Mouse (Mus musculus) limb, embryonic 12.5 days (tissue): ENCODE data around the gene Unkl. TPM values are rescaled to one million over a fixed set of nuclear protein-coding genes. Genes with fewer than 3 reads are reported as not detected.

Experiments
- ATAC-seq: fragments of 200-750 bp; cut with Nextera tagmentation; 2 replicates; pipeline ENCODE4 v1.8.0; 2017; ENCODE audit warnings: low read depth, moderate TSS enrichment; ENCODE audit not compliant: insufficient number of reproducible peaks, insufficient read depth, low FRiP score, low TSS enrichment
- H3K27ac ChIP-seq: fragments of 300-500 bp; sonication (generic); 2 replicates; pipeline ENCODE4 v1.5.1; 2016; ENCODE audit warnings: mild to moderate bottlenecking, moderate library complexity
- H3K27me3 ChIP-seq: fragments of 300-500 bp; sonication (generic); 2 replicates; pipeline ENCODE4 v1.6.1; 2016; ENCODE audit warnings: mild to moderate bottlenecking, moderate library complexity
- H3K36me3 ChIP-seq: fragments of 300-500 bp; sonication (generic); 2 replicates; pipeline ENCODE4 v1.6.1; 2016; ENCODE audit warnings: mild to moderate bottlenecking, moderate library complexity
- H3K4me1 ChIP-seq: fragments of 300-500 bp; sonication (generic); replicated peaks from 2 replicates; pipeline ENCODE4 v1.6.1; 2016
- H3K4me2 ChIP-seq: fragments of 300-500 bp; sonication (generic); 2 replicates; pipeline ENCODE4 v1.6.1; 2016; ENCODE audit warnings: mild to moderate bottlenecking, moderate library complexity
- H3K4me3 ChIP-seq: fragments of 300-500 bp; sonication (generic); replicated peaks from 2 replicates; pipeline ENCODE4 v1.5.1; 2016; ENCODE audit warnings: mild to moderate bottlenecking
- H3K9ac ChIP-seq: fragments of 300-500 bp; sonication (generic); replicated peaks from 2 replicates; pipeline ENCODE4 v1.6.1; 2016; ENCODE audit warnings: mild to moderate bottlenecking, moderate library complexity
- H3K9me3 ChIP-seq: fragments of 300-500 bp; sonication (generic); 2 replicates; pipeline ENCODE4 v1.6.1; 2016; ENCODE audit warnings: mild to moderate bottlenecking, moderate library complexity
- WGBS: fragments of 180-500 bp; shearing (Covaris S2); methylation state at CpG from one replicate; pipeline ENCODE4 v1.1.7; 2016; 5-methylcytosine and 5-hydroxymethylcytosine counted together
- polyA plus RNA-seq: library from polyadenylated mRNA; unstranded; fragments of >200 nt; fragmentation: Nextera tagmentation; extraction: Ambion mirVana; gene quantifications from 2 replicates; pipeline ENCODE4 v1.2.1, GENCODE M21; 2016

Unkl gene
- polyA plus RNA-seq = 10.3 and 10.5 TPM in 2 replicates

DNA sequence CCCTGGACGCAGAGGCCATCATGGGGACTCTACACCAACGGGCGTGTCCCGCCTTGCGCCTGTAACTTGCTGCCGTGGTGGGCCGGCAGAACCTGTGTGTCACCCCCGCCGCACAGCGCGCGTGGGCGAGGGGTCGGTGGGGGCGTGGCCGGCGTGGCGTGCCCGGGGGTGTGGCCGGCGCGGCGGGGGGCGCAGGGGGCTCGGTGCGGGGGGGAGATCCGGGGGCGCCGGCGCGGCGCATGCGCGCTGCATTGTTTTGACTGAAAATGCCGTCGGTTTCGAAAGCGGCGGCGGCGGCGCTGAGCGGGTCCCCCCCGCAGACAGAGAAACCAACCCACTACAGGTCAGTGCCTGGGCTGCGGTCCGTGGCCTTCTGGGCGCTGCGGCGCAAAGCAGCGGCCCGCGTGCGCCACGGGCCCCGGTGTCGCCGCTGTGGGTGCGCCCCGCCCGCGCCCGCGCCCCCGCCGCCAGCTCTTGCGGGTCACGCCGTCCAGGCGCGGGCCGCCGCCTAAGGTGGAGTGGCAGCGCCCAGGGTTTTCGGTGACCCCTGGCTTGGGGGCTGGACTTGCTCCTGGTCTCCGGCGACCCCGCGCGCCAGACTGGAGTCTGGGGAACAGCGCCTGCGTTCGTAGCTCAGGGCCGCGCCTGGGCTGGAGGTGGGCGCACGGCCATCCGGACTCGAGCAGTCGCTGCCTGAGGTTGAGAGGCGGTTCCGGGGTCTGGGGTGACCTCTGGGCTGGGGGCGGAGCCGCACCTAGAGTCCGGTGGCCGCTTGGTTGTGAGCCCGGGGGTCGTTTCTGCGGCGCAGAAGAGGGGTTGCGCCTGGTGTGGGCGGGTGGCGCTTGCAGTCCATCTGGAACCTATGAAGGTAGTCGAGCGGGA lies at the start of gene Unkl:
Gene Unkl (plus strand): TSS at position 248 of the 882 bp plus-strand sequence.
- under 1% methylated on average over 71 of the region's 104 CpGs for WGBS
- no peaks in the 10 kb centered on the region for H3K27me3 ChIP-seq
- peaks cover 27% of the 10 kb centered on the region for H3K4me1 ChIP-seq

DNA sequence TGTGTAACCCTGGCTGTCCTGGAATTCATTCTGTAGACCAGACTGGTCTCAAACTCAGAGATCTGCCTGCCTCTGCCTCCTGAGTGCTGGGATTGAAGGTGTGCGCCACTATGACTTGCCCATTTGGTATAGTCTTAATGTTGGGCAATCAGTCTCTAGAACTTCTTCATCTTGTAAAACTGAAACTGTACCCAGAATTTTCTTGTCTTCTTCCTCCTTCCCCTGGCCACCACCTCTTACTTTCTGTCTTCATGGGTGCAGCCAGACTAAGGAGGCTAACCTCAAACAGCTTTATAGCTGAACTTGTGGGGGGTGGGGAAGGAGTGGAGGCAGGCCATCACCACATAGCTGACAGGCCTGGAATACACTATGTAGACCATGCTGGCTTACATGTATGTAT lies 49.4 kb upstream of the Unkl start:
- 92% methylated on average over 1 of the region's 1 CpGs for WGBS
- peaks cover 10% of the 10 kb centered on the region for H3K4me1 ChIP-seq
- no peak overlapping the region for H3K4me2 ChIP-seq
- H3K4me3 ChIP-seq = no peak overlapping the region
- no peaks in the 10 kb centered on the region for H3K27me3 ChIP-seq
- ATAC-seq = no peak
- H3K27ac ChIP-seq = no peak overlapping the region
- no peak overlapping the region for H3K9ac ChIP-seq
- peaks cover 14% of the 10 kb centered on the region for H3K36me3 ChIP-seq
- no peaks in the 10 kb centered on the region for H3K9me3 ChIP-seq

More for the DNA sequence above, at the start of gene Unkl:
- H3K4me3 ChIP-seq = peak within 1 kb of the TSS; percentile 99
- H3K27ac ChIP-seq = peak within 1 kb of the TSS; percentile 84
- ATAC-seq = peak; percentile 35; the same call in 1 of the 2 replicates
- H3K9me3 ChIP-seq = no peaks in the 10 kb centered on the region
- H3K9ac ChIP-seq = peak within 1 kb of the TSS; percentile 91
- peaks cover 30% of the 10 kb centered on the region for H3K36me3 ChIP-seq
- H3K4me2 ChIP-seq = peak within 1 kb of the TSS; percentile 90

DNA sequence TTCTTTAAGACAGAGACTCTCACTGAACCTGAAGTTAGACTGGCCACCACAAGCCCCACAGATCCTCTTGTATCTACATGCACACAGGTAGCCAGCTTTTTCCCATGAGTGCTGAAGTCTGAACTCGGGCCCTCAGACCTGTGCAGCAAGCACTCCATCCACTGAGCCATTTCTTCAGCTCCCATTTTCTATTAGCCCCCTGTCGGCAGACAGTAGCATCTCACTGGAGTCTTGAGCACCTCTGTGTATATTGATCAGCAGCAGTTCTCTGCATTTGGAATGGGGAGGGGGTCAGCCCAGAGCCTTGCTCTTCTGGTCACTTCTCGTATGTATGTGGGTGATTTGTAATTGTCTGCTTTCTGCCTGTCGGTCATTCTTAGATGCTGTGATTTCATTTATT lies 48.2 kb upstream of the Unkl start:
- WGBS = 72% methylated on average over 4 of the region's 4 CpGs
- H3K36me3 ChIP-seq = peaks cover 26% of the 10 kb centered on the region
- no peak overlapping the region for H3K4me3 ChIP-seq
- no peak overlapping the region for H3K27ac ChIP-seq
- H3K27me3 ChIP-seq = no peaks in the 10 kb centered on the region
- H3K4me1 ChIP-seq = no peaks in the 10 kb centered on the region
- no peak overlapping the region for H3K4me2 ChIP-seq
- no peak for ATAC-seq
- H3K9ac ChIP-seq = no peak overlapping the region
- no peaks in the 10 kb centered on the region for H3K9me3 ChIP-seq

DNA sequence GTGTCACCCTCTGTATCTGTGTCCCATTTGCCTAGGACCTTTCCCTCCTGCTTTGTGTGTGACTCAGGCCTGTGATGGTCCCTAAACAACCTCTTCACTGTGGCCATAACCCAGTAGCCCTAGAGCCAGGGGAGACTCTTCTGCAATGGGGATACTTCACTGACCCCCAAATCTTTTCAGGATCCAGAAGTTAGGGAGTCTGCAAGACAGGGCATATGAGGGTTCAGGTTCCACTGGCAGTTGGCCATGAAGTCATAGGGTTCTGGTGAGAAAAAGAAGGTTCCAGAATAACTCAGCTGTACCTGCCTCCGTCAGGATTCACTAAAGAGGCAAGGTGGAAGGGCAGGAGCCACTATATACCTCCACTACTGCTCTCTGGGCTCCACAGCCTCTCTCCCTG lies 26.0 kb upstream of the Unkl start, which contains the start of gene Ccdc154:
Gene Ccdc154 (plus strand): TSS at position 301 of the 400 bp plus-strand sequence.
- ATAC-seq = no peak
- peak within 1 kb of the TSS; percentile 23; the same call in 1 of the 2 replicates for H3K9ac ChIP-seq

DNA sequence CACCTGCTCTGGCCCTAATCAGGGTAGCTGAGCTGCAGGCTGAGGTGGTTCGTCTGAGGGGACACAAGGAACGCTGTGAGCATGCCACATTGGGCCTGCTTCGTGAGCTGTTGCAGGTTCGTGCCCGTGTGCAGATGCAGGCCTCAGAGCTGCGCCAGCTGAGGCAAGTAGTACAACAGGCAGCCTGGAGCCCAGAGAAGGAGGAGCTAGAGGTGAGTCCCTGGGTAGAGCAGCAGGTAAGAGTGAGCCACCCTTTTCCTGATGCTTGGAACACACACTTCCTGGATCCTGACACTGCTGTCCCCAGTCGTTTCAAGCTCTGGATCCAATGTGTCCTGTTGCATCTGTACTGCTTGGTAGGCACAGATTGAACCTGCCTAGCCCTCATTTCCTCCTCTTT lies 24.8 kb upstream of the Unkl start:
- no peaks in the 10 kb centered on the region for H3K9me3 ChIP-seq
- no peak overlapping the region for H3K4me3 ChIP-seq
- H3K36me3 ChIP-seq = peaks cover 30% of the 10 kb centered on the region
- no peak overlapping the region for H3K4me2 ChIP-seq
- H3K27ac ChIP-seq = no peak overlapping the region
- WGBS = 72% methylated on average over 7 of the region's 7 CpGs
- 0 out of 2 replicates have a peak overlapping the region, but pooled peaks have one; percentile 8 for H3K9ac ChIP-seq
- H3K4me1 ChIP-seq = no peaks in the 10 kb centered on the region
- H3K27me3 ChIP-seq = no peaks in the 10 kb centered on the region
- no peak for ATAC-seq

More for the DNA sequence above, 26.0 kb upstream of the Unkl start, which contains the start of gene Ccdc154:
- Histone ChIP-seq H3K27ac (no peak within 1 kb of the TSS), H3K4me1 (no peaks in the 10 kb centered on the region), H3K27me3 (no peaks in the 10 kb centered on the region), H3K4me3 (no peak within 1 kb of the TSS), H3K4me2 (no peak within 1 kb of the TSS), H3K36me3 (peaks cover 40% of the 10 kb centered on the region), H3K9me3 (no peaks in the 10 kb centered on the region)
- 88% methylated on average over 1 of the region's 1 CpGs for WGBS

DNA sequence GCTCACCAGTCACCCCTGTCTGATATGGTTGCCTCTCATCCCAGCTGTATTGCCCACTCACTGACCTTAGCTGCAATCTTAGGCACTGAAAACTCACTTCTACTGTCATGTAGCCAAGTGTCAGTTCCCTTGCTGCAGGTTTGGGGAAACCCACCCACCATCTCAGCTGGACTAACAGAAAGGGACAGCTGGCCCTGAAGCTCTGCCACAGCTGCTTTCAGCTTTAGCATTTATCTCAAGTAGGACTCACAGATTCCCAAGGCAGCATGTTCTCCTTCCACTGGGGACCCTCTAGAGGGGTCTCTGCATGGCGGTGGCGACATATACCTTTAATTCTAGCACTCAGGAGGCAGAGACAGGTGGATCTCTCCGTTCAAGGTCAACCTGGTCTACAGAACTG lies 23.4 kb upstream of the Unkl start:
- Histone ChIP-seq H3K9ac (no peak overlapping the region), H3K36me3 (peaks cover 21% of the 10 kb centered on the region), H3K4me3 (no peak overlapping the region), H3K27me3 (no peaks in the 10 kb centered on the region), H3K4me1 (no peaks in the 10 kb centered on the region), H3K4me2 (no peak overlapping the region), H3K27ac (no peak overlapping the region), H3K9me3 (no peaks in the 10 kb centered on the region)
- no peak for ATAC-seq
- 78% methylated on average over 3 of the region's 3 CpGs for WGBS

DNA sequence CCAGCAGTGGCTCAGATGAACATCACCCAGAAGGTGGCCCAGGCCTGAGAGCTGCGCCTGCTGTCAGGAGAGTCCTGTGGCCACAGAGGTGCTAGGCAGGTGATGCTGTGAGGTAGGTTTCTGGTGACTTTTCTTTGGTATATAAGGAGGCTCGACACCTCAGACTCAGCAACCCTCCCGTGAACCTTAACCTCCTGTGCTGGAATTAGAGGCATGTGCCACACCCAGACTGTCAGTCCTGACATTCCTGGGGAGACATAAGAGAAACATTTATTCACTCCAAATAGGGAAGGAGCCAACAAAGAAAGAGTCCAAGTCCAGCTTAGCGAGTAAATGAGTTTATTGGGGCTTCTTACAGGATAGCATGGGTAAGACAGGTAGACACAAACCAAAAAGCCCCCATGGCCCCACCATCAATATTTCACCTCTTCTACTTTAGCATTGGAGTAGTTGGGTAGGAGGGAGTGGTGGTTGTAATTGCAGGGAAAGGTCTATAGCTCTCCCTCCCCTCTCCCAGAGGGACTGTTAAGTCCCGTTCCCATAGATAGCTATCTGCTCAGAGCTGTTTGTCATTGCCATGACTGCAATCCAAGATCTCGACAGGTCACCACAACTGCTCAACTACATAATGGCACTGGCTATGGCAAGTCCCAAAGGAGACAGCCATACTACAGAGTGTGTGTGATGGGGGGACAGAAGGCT lies 22.1 kb upstream of the Unkl start:
- H3K27ac ChIP-seq = no peak overlapping the region
- H3K4me3 ChIP-seq = no peak overlapping the region
- WGBS = 42% methylated on average over 6 of the region's 6 CpGs
- no peak overlapping the region for H3K9ac ChIP-seq
- no peaks in the 10 kb centered on the region for H3K4me1 ChIP-seq
- no peaks in the 10 kb centered on the region for H3K9me3 ChIP-seq
- peaks cover 7% of the 10 kb centered on the region for H3K36me3 ChIP-seq
- H3K4me2 ChIP-seq = no peak overlapping the region
- no peaks in the 10 kb centered on the region for H3K27me3 ChIP-seq
- no peak for ATAC-seq

DNA sequence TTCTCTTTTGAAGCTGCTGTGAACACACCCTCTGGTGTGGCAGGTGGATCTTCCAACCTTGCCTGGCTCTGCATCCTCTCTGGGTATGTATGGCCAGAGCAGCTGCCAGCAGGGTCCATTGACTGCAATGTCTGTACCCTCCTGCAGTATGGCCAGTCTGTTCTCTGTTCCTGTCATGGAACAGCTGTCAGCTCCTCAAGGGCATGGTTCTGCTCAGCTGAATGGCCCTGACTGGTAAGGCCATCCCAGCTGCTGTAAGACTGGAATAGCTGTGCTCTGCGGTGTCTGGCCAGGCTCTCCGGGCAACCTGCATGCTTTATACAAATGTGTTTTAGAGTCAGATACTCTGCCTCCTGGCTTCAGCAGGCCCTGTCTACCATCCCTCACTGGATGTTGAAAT lies 18.5 kb upstream of the Unkl start:
- Histone ChIP-seq H3K4me1 (no peaks in the 10 kb centered on the region), H3K4me2 (no peak overlapping the region), H3K27ac (no peak overlapping the region), H3K27me3 (no peaks in the 10 kb centered on the region), H3K4me3 (no peak overlapping the region), H3K9me3 (no peaks in the 10 kb centered on the region), H3K36me3 (no peaks in the 10 kb centered on the region), H3K9ac (no peak overlapping the region)
- no peak for ATAC-seq
- 89% methylated on average over 2 of the region's 2 CpGs for WGBS

DNA sequence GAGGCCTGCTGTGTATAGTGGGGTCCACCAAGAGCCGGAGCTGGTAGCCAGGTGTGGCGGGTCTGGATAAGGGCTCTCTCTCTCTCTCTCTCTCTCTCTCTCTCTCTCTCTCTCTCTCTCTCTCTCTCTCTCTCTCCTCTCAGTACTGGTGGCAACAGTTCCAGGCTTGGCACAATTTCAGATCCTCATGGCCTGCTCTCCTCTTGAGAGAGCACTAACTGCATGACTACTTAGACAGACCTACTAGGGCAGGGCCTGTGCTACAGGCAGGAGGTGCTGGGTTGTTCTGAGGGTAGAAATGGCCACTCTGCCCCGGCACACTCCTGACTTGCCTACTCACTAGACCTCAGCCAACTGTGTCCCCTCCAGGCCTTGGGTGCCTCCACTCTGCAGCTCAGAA lies 15.6 kb upstream of the Unkl start:
- H3K36me3 ChIP-seq = no peaks in the 10 kb centered on the region
- no peak overlapping the region for H3K27ac ChIP-seq
- no peak for ATAC-seq
- WGBS = 89% methylated on average over 3 of the region's 3 CpGs
- no peaks in the 10 kb centered on the region for H3K4me1 ChIP-seq
- no peak overlapping the region for H3K4me2 ChIP-seq
- H3K9ac ChIP-seq = no peak overlapping the region
- no peak overlapping the region for H3K4me3 ChIP-seq
- peaks cover 12% of the 10 kb centered on the region; the same call in 1 of the 2 replicates for H3K27me3 ChIP-seq
- H3K9me3 ChIP-seq = no peaks in the 10 kb centered on the region

DNA sequence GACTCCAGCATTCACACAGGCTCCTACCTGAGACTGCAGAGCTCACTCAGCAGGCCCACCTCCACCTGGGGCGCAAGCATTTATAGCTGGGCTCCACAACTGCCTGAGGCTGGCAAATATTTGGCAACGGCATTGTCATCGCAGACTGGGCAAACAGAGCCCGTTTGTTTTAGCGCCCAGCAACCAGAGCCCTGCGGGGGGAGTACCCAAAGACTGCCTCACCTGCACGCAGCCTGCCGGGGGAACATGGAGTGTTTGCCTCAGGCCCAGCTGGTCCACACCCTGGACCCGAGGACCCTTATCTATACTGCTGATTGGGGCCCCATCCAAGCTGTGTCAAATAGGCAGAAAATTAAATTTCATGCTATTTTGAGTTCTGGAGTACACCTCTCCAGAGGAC lies 12.8 kb upstream of the Unkl start, which contains the start of gene Gm38655:
Gene Gm38655 (minus strand): TSS at position 61 of the 400 bp plus-strand sequence.
- H3K27me3 ChIP-seq = peaks cover 14% of the 10 kb centered on the region
- no peaks in the 10 kb centered on the region for H3K4me1 ChIP-seq
- no peaks in the 10 kb centered on the region for H3K9me3 ChIP-seq
- H3K36me3 ChIP-seq = no peaks in the 10 kb centered on the region
- H3K27ac ChIP-seq = no peak within 1 kb of the TSS
- H3K4me2 ChIP-seq = no peak within 1 kb of the TSS
- ATAC-seq = no peak
- H3K4me3 ChIP-seq = no peak within 1 kb of the TSS
- H3K9ac ChIP-seq = no peak within 1 kb of the TSS
- WGBS = 70% methylated on average over 9 of the region's 9 CpGs

DNA sequence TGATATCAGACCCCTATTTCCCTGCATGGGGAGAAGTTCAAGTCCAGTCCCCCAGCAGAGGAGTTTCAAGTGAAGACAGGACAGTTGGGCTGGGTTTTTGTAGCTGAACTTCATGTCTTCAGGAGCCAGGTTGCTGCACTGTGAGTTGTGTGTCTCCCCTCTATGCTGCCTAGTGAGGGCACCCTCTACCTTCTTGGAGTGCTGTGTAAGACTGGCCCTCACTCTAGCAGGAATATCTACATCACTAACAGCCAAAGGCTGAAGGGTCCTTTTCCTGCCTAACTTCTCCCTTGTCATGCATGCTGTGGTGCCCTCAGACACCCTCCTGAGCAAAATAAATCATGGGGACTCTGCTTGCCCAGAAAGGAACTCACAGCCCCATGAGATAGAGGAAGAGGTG lies 5.0 kb upstream of the Unkl start:
- no peak overlapping the region for H3K9ac ChIP-seq
- no peak overlapping the region for H3K27ac ChIP-seq
- peaks cover 4% of the 10 kb centered on the region for H3K36me3 ChIP-seq
- peaks cover 4% of the 10 kb centered on the region; the same call in 1 of the 2 replicates for H3K27me3 ChIP-seq
- H3K9me3 ChIP-seq = no peaks in the 10 kb centered on the region
- H3K4me1 ChIP-seq = peaks cover 18% of the 10 kb centered on the region
- H3K4me2 ChIP-seq = peak overlapping the region; percentile 99
- ATAC-seq = no peak
- H3K4me3 ChIP-seq = peak overlapping the region; percentile 97; the same call in 1 of the 2 replicates
